Mouse (Mus musculus) yolk sac, embryonic 10.5 days (tissue): ENCODE measurements around the gene Ccr7.

Experiments
- DNase-seq: peaks from one replicate; pipeline ENCODE4 v3.0.0-alpha.2; 2017; ENCODE audit warnings: low spot score

Ccr7 gene

DNA sequence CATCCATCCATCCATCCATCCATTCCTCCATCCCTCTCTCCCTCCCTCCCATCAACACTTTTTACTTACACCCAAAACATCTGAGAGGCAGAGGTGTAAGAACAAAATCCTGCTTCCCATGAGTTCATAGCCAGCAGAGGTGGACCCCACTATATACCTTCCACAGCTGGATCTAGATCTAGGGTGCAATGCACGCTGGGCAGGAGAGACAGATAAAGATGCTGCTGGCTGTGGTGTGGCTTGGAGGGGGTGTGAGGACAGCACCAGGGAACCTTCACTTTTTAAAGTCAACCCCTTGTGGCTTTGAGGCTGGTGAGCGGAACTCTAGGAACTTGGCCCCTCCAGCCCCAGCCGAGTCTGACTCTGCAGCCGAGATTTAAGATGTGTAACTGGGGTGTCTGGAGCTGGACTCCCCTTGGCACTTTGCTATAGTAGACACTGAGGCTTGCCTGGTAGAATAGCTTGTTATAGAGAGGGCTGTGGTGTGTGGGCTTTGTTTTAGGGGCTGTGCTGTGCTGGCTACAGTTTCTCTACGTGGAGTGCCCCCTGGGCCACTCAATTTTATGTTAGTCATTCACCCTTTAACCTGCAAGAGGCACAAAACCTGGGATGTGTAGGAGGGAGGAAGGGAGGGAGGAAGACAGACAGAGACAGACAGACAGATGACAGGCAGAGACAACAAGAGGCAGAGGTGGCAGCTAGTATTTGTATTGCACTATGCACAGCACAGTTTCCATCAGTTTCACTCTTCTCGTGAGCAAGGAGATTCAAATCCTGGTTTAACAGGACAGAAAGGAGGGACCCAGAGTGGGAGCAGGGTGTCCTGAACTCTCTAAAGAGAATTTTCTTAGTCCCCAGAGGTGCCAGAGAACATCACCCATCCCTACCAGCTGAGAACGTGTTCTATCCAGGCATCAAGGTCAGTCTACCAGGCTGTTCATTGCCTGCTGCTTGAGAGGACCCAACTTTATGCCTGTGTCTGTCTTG is 817 bp downstream of the Ccr7 start:
- DNase-seq = no peak

DNA sequence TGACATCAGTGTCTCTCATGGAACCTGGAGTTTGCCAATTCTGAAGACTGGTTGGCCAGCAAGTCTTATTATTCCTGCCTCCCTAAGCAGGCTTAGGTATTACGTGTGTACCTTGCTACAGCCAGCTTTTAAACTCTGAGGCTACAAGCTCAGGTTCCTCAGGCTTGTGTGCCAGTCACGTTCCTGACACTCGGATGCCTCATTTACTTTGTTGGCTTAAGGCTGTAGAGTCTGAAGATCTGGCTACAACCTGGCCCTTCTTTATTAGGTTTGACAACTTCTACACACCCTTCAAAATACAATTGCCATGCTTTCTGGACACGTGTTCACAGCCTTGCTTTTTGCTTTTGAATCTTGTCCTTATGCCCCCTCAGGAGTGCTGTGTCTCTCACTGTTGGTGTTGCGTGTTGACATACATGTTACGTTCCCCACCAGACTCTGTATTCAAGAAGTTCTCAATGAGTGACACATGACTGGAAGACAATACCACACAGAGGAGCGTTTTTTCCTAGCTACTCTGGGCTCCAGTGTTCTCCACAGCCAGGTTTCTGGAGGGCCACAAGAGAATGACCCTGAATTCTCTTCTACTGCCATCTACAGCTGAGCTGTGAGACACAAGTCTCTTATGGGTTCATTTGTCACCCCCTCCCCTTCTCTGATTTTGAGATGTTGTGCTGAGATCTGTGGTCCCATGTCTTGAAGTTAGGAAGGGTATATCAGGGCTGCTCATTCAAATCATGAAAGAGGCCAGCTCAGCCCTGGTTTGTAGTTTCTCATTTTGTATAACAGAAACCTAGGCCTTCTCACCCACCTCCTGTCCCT is 2.3 kb downstream of the Ccr7 start:
- DNase-seq = no peak

DNA sequence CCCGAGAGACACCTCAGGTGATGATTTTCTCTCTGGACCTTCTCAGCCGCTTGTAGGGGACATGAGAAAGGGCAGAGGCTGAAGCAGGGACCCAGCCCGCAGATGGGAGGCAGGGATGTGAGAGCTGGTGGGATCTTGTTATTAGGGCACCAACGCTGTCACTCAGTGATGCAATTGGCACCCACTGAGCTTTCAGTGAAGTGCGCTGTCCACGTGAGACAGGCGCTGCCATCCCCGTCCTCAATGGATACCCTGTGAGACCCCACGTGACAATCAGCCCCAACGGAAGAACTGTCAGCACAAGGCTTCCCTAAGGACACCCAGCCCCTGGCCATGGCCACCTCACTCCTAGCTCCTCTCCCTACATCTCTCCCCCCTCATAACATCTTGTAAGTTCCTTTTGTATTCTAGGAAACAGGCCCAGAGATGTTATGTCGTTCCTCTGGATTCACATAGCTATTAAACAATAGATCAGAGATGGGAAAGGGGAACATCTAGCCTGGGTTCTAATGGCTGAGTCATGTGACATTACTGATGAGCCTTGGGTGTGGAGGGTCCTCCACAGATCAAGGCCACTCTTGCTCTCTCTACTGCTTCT is 3.4 kb downstream of the Ccr7 start:
- DNase-seq = no peak

DNA sequence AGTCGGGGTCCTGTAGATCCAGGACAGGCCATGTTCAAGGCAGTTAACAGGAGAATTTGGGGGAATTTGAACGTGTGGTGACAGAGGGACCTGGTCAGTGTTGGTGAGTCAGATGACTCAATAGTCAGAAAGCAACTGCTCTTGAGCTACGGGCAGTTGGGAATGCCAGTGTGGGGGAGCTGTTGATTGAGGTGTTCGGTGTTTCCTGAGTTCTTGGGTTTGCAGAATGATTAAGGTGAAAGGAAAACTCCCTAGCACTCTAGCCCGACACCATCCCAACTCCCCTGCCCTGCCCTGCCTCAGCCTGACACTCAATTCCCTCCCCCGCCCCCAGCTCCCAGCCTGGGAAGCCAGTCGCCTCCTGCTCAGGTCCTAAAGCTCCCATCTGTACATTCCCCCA is 4.0 kb downstream of the Ccr7 start:
- no peak for DNase-seq

DNA sequence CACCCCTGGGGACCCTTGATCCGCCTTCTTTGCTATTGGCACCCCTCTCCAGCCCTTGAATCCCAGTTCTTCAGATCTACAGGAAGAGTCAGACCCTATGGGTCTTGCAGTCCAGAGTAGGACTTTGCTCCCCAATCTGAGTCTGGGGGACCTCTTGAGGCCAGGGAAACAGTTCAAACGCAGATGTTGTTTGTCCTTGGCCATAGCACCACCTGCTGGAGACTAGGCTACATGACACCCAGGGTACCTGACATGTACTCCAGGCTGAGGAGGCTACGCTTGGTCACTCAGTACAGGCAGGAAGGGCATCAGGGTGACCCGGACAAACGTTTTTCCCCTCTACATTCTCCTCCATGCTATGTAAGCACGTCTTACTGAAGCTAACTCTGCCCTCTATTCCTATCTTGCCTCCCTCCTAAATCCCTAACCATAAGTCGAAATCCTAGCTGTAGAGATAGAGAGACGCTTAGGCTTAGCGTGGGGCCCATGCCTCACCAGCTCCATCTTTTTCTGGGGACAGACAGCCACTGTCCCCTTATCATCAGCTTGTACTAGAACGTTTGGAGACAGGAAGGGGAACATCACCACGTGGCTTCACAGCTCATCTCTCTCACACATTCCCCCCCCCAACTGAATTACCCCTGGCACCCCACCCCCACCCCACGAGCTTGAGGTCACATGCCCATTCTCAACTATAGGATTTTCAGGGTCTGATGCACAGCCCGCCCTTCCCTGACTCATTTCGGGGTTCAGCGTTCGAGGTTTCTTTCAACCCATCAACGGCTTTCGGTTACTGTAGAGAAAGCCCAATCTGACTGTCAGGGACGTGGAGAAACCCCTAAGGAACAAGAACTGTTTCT is 4.7 kb downstream of the Ccr7 start:
- peak; percentile 67 for DNase-seq

DNA sequence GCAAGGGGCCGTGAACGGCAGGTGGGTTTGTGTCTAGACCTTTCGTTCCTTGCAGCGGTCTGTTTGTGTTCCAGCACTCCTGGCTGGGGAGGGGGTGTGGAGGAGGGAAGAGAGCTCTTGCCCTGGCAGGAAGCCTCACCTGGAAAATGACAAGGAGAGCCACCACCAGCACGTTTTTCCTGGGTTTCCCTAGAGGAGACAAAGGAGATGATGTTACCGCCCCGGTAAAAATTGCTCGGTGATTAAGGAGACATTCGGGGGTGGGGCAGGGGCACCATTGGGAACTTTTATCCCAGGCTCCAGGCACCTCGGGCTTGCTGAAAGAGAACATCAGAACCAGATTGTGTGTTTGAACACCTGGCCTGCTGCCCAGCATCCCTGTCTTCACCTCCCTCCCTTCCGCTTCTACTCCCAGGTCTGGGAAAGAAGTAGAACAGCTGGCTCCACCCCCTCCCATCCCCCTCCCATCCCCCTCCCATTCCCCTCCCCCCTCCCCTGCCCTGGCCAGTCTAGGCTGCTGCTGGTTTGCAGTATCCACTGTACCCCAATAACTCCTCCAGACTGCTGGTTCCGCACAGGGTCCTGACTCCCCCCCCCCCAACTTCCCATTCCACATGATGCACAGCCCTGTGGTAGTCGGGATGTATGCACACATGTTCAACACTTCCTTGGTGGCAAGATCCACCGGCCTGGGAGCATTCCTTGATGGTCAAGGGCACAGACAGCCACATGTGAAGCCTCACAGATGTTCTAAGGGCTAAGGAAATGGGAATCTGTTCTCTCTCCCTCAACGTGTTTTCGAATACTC is 5.8 kb downstream of the Ccr7 start:
- DNase-seq = no peak

DNA sequence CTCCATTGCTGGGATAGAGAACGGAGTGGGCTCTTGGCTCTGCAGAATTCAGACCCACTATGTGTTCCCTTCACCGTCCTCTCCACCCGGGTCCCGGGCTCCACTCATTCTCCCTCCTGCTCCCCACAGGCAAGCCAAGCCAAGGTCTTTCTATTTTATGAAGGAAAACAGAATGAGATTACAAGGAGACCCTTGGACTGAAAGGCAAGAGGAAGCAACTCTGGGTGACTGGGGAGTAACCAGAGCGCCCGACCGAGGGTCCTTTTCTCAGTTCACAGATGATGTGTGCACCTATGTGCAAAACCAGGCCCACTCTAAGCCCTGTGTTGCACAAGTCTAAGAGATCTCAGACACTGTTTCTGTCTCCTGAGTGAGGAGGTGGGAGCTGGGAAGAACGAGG is 6.5 kb downstream of the Ccr7 start:
- DNase-seq = no peak

DNA sequence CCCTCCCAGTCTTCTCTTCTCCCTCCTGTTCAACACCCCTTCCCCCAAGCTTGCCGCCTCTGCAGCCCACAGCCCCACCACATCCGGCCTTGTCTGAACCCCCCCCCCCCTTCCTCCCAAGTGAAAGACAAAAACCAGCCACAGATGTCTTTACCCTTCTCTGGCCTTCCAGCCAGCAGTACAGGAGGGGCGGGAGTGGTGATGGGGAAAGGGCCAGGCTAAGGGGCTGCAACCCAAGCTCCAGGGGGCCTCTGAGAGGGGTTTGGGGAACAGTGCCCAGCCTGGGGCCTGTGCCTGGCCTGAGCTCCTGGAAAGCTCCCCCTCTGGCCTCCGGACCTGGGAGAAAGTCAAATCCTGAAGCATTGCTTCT is 7.0 kb downstream of the Ccr7 start:
- peak; percentile 65 for DNase-seq

DNA sequence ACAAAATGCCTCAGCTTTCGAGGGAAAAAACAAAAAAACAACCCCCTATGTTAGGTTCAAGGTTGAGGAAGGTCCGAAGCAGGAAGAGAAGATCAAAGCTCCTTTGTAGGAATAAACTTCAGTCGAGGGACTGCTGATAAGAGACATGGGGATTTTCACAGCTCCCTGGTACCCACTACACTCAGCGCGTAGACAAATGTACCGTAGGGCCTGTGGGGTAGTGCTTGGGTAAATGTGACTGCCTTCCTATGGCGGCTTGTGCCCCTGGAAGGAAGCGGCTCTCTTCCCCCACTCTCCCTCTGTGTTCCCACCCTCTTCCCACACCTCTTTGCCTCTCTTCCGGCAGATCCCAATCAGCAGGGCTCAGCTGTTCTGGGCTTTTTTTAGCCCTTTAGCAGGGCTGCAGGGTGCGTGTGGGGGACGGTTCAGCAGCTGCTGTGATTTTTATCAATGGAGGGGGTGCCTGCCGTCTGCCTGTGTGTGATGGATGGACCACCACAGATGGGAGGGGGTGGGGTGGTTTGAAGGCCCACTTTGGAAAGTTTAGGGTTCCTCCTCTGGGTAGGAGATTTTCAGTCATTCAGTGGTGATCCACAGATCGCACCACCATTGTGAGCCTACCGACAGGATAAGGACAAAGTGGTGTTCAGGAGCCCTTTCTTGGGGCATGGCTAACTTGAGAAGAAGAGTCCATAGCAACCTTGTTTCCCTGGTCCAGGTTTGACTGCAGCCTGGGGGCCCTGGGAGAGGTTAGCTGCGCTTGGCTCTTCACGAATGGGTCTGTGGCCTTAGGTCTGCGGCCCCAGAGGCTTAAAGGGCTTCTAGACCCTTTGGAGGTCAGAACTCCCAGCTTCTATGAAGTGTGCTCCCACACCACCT is 7.6 kb downstream of the Ccr7 start:
- peak; percentile 53 for DNase-seq

DNA sequence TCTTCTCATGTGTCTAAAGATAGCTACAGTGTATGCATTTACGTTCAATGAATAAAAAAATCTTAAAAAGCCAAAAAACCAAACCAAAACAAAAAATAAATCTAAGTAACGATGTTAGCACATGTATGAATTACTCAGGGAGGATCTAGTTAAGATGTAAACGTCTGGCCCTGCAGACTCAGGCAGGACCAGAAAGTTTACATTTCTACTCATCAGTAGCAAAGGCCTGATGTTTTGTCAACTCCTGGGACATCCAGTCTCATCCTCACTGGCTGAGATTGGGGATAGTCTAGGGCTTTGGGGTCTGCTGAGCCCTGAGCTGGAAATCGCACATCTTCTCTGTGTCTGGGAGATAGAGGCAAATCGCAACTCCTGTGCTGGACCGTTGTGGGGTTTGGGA is 8.3 kb downstream of the Ccr7 start:
- DNase-seq = no peak

DNA sequence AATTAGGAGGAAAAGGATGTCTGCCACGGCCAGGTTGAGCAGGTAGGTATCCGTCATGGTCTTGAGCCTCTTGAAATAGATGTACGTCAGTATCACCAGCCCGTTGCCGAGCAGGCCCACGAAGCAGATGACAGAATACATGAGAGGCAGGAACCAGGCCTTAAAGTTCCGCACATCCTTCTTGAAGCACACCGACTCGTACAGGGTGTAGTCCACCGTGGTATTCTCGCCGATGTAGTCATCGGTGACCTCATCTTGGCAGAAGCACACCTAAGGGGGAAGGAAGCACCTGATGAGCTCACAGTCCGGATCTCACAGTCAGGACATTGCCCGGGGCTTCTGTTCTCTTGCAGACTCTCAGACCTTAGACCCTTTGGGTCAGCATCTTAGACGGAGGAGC is 9.1 kb downstream of the Ccr7 start:
- DNase-seq = no peak

DNA sequence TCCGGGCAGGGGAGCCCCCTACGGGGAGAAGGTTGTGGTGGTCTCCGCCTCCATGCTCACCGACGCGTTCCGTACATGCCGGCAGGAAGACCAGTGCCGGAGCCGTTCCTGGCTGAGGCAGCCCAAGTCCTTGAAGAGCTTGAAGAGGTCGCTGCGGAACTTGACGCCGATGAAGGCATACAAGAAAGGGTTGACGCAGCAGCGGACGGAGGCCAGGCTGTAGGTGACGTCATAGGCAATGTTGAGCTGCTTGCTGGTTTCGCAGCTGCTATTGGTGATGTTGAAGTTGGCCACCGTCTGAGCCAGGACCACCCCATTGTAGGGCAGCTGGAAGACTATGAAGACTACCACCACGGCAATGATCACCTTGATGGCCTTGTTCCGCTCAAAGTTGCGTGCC is 9.9 kb downstream of the Ccr7 start:
- DNase-seq = no peak

DNA sequence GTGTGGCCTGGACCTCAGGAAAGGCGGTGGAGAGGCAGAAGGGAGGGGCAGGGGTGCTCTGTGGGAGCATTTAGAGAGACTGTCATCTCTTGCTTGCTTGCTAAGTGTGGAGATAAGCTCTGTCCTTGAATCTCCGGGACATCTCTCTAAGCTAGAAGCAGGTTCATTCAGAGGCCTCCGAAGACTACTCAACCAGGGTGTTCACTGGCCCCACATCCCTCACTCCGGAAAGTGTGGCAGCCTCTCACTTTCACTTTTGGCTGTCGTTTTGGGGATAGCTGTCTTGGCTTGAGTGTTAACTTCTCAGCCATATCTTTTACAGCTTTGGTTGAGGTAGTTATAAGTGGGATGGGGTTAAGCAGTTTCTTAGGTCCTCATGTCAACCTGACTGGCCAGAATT is 10.4 kb downstream of the Ccr7 start:
- no peak for DNase-seq

DNA sequence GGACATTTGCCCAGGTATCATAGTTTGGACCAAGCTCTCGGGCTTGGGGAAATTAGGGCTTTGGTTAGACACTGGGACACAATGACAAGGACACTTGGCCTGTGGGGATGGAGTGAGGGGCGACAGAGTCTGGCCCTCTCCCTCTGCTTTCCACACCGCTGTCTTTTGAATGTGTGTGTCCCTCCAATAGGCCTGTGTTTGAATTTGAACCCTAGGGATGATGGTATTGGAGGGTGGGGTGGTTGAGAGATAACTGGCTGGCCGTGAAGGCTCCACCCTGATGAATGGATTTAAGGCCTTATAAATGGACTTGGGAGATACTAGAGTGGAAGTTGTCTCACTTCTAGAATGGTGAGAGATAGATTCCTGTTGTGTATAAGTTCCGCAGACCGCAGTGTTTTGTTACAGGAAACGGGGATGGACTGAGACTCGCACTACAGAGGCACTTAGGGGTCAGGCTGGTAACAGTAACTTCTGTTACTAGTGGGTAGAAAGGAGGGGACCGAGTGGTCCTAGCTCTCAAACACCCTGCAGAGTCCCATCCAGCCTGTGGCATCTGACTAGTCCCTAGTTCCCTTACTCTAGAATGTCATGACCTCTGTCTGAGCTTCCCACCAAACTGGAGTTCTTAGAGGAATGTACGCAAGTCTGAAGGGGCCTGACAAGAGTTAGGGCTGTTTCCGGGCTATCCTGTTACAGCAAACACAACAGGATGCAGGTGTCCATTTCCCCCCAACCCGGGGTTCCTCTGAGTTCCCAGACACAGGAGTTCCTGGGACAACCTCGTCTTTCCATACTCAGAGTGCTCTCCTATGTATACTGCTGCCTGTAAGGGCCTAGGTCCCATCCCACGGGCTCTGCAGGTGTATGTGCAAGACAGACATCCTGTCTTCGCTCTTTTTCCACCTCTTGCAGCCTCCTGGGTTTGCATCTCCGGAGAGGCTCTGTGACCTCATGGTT is 11.5 kb downstream of the Ccr7 start:
- DNase-seq = no peak

DNA sequence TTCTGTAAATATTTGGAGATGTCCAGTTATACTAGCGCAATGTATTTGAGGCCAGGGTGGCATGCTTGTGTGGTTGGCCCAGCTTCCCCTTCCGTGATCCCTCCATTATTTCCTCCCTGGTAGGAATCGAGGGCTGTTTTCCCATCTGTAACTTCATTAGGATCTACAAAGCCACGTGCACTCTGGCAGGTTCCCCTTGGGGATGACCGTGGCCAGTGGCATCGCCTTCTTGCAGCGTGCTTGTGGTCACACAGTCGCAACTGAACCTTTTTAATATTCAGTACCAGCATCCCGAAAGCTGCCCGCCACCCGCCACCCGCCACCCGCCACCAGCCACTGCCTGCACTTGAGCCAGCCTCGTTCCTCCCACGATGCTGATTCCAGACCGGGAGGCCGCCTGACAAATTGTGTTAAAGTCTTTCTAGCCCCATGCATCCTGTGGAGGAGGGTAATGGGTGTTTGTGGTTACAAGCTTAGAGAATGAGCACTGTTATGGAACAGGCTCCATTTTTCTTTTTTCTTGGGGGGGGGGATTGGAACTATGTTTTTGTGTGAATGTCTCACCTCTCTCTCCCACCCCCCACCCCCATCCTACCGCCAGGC is 12.3 kb downstream of the Ccr7 start:
- DNase-seq = no peak

DNA sequence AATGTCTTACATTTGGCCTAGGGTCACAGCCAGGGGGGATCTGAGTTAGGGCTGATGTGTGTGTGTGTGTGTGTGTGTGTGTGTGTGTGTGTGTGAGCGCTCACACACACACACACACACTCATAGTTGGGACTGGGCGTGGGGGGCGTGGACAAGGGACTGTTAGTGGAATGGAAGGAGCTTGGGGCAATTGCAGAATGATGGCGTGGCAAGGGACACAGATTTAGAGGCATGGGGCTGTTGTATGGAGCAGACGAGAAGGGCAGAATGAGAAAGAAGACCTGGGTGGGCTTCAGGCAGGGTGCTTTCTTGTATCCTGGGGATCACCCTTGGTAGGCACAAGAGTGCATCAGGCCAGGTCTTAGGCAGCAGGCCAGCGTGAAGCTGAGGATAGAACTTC is 12.8 kb downstream of the Ccr7 start:
- no peak for DNase-seq

DNA sequence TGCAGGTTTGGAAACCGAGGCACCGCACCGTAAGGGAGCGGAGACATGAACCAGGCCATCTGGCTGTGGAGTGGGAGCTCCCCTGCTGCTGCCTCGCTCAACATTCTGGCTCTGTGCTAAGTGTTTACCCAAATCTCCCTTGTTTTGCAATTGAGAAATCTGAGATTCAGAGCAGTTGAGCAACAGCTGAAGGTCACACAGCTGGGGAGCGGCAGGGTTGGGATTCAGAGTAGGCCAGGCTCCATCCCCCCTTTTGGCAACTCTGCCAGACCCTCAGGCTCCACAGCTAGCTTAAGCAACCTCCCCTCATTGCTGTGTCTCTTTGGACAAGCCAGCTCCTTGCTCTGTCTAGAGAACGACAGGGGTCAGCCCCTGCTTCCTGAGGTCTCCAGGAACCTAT is 13.3 kb downstream of the Ccr7 start:
- no peak for DNase-seq

DNA sequence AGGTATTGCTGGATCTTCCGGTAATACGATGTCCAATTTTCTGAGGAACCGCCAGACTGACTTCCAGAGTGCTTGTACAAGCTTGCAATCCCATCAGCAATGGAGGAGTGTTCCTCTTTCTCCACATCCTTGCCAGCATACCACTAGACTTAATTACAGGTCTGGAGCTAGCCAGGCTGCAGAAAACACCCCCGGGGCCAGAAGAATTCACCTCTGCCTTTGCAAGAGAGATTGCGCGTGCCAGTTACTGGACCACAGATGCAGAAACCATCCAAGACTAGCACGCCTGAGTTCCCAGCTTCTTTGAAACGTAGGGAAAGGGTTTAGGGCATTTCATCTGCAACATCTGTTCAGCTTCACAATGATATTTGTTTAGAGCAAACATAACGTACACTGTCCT is 15.9 kb downstream of the Ccr7 start:
- DNase-seq = no peak
